Mouse (Mus musculus) bone marrow, adult 2 months (tissue): ENCODE results near the gene Psmc3ip.

Source experiments
- CTCF ChIP-seq: fragments of 200-500 bp; IDR thresholded peaks from 2 replicates; pipeline ENCODE4 v1.5.1; 2011; ENCODE audit warnings: low read length, control low read depth; ENCODE audit not compliant: control insufficient read depth, insufficient read depth
- POLR2A ChIP-seq: fragments of 200-500 bp; IDR thresholded peaks from 2 replicates; pipeline ENCODE4 v1.6.1; 2011; ENCODE audit warnings: low read depth, mild to moderate bottlenecking, control low read depth, low read length, borderline replicate concordance; ENCODE audit not compliant: control insufficient read depth

GRCm38 (mm10) chr11:101050359-101050758 is 44.9 kb downstream of the Psmc3ip start:
- TF ChIP-seq CTCF (no peak), POLR2A (no peak)
